Mouse (Mus musculus) myocyte (in vitro differentiated cells): ENCODE measurements around the gene Pknox2.

Source experiments
- CEBPB ChIP-seq: IDR thresholded peaks from 2 replicates; pipeline ENCODE4 v1.6.1; 2011; ENCODE audit warnings: mild to moderate bottlenecking, moderate library complexity; ENCODE audit not compliant: poor library complexity, insufficient read depth, severe bottlenecking
- MAX ChIP-seq: IDR thresholded peaks from one replicate; pipeline ENCODE4 v1.6.1; 2011; ENCODE audit warnings: low read depth, mild to moderate bottlenecking, control low read depth
- POLR2A ChIP-seq: IDR thresholded peaks from one replicate; pipeline ENCODE4 v1.6.1; 2011; ENCODE audit warnings: low read depth, mild to moderate bottlenecking, control low read depth, moderate library complexity; ENCODE audit not compliant: insufficient read length
- POLR2AphosphoS2 ChIP-seq: IDR thresholded peaks from one replicate; pipeline ENCODE4 v1.6.1; 2011; ENCODE audit warnings: low read depth, control low read depth; ENCODE audit not compliant: insufficient read length
- TCF12 ChIP-seq: IDR thresholded peaks from one replicate; pipeline ENCODE4 v1.6.1; 2011; ENCODE audit warnings: mild to moderate bottlenecking, control low read depth; ENCODE audit not compliant: poor library complexity, insufficient read depth, severe bottlenecking
- USF1 ChIP-seq: IDR thresholded peaks from one replicate; pipeline ENCODE4 v1.6.1; 2011; ENCODE audit warnings: low read depth, mild to moderate bottlenecking, control low read depth, moderate library complexity

- TF ChIP-seq POLR2A (no peak), TCF12 (no peak), MAX (no peak), CEBPB (no peak), USF1 (no peak), POLR2AphosphoS2 (no peak)
These were observed 186.1 kb downstream of the Pknox2 start for GRCm38 (mm10) chr9:36961153-36961552.
